Mouse (Mus musculus): ENCODE measurements around the gene Kdm3a. TPM values are rescaled to one million over a fixed set of nuclear protein-coding genes. Genes with fewer than 3 reads are reported as not detected.

Gene Kdm3a
- polyA plus RNA-seq, 1 experiment from 2014 or later, result 59.1 TPM

DNA sequence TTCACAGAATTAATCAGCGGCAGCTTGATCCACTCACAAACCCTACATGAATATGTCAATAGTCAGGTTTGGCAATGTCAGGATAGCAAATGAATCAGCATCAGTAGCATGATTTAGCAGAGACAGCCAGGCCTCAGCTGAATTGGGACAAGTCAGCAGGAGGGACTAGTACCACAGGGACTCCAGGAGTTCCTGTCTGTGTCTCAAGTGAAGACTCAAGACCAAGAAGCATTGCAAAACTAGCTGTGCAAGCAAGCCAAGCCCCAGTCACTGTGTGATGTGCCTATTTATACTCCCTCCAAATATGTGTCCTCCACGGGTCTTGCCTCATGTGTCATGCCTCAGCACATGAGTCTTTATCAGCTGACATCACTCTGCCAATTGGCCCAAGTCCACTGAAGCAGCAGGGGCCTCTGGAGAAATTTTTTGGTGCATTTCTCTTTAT lies 77.3 kb downstream of the Kdm3a start:
- WGBS, result 87% methylated on average over 2 of the region's 2 CpGs
- H3K27me3 ChIP-seq (ENCODE audit: control insufficient read depth, insufficient read depth, low read length), result no peaks in the 10 kb centered on the region
- DNase-seq (ENCODE audit: low spot score, missing footprints) (no peak), ATAC-seq (ENCODE audit: low FRiP score) (no peak)
- H3K9ac ChIP-seq (ENCODE audit: low read length), result no peak overlapping the region
- H3K9me3 ChIP-seq (ENCODE audit: control insufficient read depth, low read length), result no peaks in the 10 kb centered on the region
- H3K36me3 ChIP-seq (ENCODE audit: control insufficient read depth, insufficient read depth, low read length), result peaks cover 4% of the 10 kb centered on the region; the same call in 1 of the 2 replicates
- no peaks in the 10 kb centered on the region for H3K4me1 ChIP-seq (ENCODE audit: control insufficient read depth, insufficient read depth, low read length)
- no peak overlapping the region for H3K4me3 ChIP-seq (ENCODE audit: low read depth, low read length)
- no peak overlapping the region for H3K4me2 ChIP-seq
- no peak overlapping the region for H3K27ac ChIP-seq (ENCODE audit: low read depth, low read length)

GRCm38 (mm10) chr6:71543686-71544499 lies 88.9 kb downstream of the Kdm3a start, which contains the start of gene Chmp3:
TSS of gene Chmp3 (plus strand) at chr6:71543797.
- under 1% methylated on average over 58 of the region's 59 CpGs for WGBS
- Histone ChIP-seq H3K27ac (ENCODE audit: low read depth, low read length) (peak within 1 kb of the TSS; percentile 97), H3K9ac (ENCODE audit: low read length) (peak within 1 kb of the TSS; percentile 99), H3K27me3 (ENCODE audit: control insufficient read depth, insufficient read depth, low read length) (no peaks in the 10 kb centered on the region), H3K4me2 (peak within 1 kb of the TSS; percentile 59), H3K36me3 (ENCODE audit: control insufficient read depth, insufficient read depth, low read length) (no peaks in the 10 kb centered on the region), H3K9me3 (ENCODE audit: control insufficient read depth, low read length) (no peaks in the 10 kb centered on the region), H3K4me3 (ENCODE audit: low read depth, low read length) (peak within 1 kb of the TSS; percentile 77), H3K4me1 (ENCODE audit: control insufficient read depth, insufficient read depth, low read length) (peaks cover 4% of the 10 kb centered on the region; the same call in 1 of the 2 replicates)
- DNase-seq (ENCODE audit: low spot score, missing footprints) (peak; percentile 100), ATAC-seq (ENCODE audit: low FRiP score) (peak; percentile 98)

Other genes starting within 250 kb of the Kdm3a start
- 8.3 and 8.6 TPM in 2 replicates for gene Rmnd5a, start 192.4 kb downstream of the Kdm3a start, polyA plus RNA-seq (2014; fragmentation: Nextera tagmentation; extraction: Ambion mirVana)
- gene Rnf103, start 139.1 kb downstream of the Kdm3a start, polyA plus RNA-seq (2014; fragmentation: Nextera tagmentation; extraction: Ambion mirVana), result 16.4 and 19.3 TPM in 2 replicates
- 48.2 and 54.9 TPM in 2 replicates for gene Chmp3, start 89.2 kb downstream of the Kdm3a start, polyA plus RNA-seq (2014; fragmentation: Nextera tagmentation; extraction: Ambion mirVana)
- gene Reep1, start 74.6 kb upstream of the Kdm3a start, polyA plus RNA-seq (2014; fragmentation: Nextera tagmentation; extraction: Ambion mirVana), result 72.1 TPM in 2 replicates
- gene Mrpl35, start 194.0 kb upstream of the Kdm3a start, polyA plus RNA-seq (2014; fragmentation: Nextera tagmentation; extraction: Ambion mirVana), result 58.0 and 58.2 TPM in 2 replicates
- gene Immt, start 198.3 kb upstream of the Kdm3a start, polyA plus RNA-seq (2014; fragmentation: Nextera tagmentation; extraction: Ambion mirVana), result 186 and 205 TPM in 2 replicates

All from midbrain, embryonic 11.5 days (tissue).